Mouse (Mus musculus) lung, postnatal 25 days (tissue): ENCODE results near the gene Qsox2.
A peak's percentile ranks its signal among the peaks of the same experiment; 100 is the strongest.

ENCODE experiments used
- DNase-seq: peaks from one replicate; pipeline ENCODE4 v3.0.0; 2022; ENCODE audit warnings: low spot score

Qsox2 gene

GRCm38 (mm10) chr2:26237290-26237782 lies at the start of gene Qsox2:
Gene Qsox2 (minus strand): TSS chr2:26237525.
- peak; percentile 92 for DNase-seq

- no peak for DNase-seq
These were observed 49.1 kb upstream of the Qsox2 start for GRCm38 (mm10) chr2:26286391-26286790.

- no peak for DNase-seq
These were observed 48.5 kb upstream of the Qsox2 start for GRCm38 (mm10) chr2:26285804-26286203.

- DNase-seq: no peak
These were observed 43.3 kb upstream of the Qsox2 start for GRCm38 (mm10) chr2:26280594-26280993.

DNA sequence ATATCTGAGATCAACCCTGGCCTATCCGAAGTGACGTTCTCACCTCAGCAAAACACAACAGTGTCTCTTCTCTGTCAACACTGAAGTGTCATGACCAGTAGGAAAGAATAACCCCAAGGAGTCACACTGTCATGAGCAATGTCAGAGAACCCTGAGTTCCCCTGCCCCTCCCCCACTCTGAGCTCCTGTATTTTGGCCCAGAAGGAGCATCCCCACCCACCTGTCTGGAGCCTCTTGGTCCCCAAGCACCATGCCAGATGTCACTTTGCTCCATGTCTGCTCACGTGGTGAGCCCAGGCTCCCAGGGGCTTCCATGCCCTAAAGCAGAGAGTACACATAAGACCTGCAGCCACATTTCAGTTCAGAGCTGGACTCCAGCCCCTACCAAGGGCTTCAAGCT lies 42.4 kb upstream of the Qsox2 start:
- DNase-seq: no peak

DNA sequence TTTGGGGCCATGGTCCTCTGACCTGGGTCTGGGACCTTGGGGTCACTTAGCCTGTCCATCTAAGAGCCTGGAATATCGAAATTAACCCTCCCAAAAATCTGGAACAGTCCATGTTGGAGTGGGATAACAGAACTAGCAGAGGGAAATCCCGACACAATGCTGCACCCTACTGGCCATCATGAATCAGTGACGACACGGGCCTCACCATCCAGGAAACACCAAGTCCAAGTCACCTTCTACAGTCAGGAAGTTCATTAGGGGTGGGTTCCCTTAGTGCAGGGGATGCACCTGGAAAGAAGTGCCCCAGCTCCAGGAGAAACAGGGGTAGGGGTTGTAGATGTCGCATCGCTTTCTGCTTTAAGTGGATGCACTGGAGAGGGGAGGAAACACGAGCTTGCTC lies 36.3 kb upstream of the Qsox2 start:
- DNase-seq: peak; percentile 52

DNA sequence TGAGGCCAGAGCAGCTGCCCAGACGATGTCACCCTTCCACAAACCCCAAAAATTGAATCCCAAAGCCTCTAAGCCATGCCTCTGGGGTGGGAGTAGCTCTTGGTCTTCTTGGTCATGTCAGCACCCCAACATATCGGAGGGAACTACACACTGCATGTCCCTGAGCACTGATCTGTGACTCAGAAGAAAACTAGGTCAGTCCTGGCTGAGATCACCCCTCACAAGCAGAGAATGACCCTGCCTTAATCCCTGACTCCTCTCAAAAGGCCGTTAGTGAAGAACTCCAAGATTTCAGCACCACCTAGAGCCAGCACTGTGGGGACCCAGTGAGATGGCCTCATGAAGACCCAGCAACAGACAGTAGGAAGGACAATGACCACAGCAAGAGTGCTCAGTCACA lies 30.9 kb upstream of the Qsox2 start:
- DNase-seq: no peak

GRCm38 (mm10) chr2:26266066-26266742 lies 28.9 kb upstream of the Qsox2 start:
- no peak for DNase-seq

DNA sequence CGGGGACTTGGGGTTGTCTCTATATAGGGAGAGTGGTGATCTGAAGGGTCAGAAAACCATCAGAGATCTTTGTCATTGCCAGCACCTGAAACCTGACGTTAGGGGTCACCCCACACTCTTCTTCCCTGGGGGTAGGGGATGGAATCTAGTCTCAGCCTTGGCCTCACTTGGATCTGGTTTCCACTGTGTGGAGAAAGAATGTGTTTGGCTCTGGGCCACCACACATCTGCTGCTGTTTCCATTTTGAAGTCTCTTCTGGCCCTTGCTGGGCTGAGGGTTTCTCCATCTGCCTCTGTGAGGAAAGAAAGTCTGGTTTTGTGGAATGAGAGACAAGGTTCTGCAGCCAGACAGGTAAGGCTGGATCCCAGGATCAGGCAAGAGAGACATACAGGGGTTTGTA lies 27.8 kb upstream of the Qsox2 start:
- no peak for DNase-seq

- no peak for DNase-seq
These were observed 27.3 kb upstream of the Qsox2 start for GRCm38 (mm10) chr2:26264646-26265045.

GRCm38 (mm10) chr2:26257315-26258096 lies 20.2 kb upstream of the Qsox2 start:
- no peak for DNase-seq

DNA sequence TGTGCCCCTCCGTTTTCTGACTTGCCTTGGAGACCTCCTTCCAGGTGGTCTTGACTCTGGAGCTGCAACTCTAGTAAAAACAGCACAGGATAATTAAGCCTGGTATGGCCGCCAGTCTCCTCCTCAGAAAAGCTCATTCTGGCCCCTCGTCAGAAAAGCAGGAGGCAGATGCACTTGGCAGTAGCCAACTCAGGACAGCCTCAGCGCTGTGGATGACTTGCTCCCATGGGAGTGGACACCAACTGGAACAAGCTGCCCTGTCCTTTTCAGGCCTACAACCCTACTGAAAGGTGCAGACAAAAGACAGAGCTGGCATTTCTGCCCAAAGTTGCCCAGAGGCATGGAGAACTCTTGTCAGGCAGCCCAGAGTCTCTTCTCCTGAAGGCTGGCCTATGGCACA lies 17.5 kb upstream of the Qsox2 start:
- no peak for DNase-seq

- DNase-seq: no peak
These were observed 15.3 kb upstream of the Qsox2 start for GRCm38 (mm10) chr2:26252514-26253206.

DNA sequence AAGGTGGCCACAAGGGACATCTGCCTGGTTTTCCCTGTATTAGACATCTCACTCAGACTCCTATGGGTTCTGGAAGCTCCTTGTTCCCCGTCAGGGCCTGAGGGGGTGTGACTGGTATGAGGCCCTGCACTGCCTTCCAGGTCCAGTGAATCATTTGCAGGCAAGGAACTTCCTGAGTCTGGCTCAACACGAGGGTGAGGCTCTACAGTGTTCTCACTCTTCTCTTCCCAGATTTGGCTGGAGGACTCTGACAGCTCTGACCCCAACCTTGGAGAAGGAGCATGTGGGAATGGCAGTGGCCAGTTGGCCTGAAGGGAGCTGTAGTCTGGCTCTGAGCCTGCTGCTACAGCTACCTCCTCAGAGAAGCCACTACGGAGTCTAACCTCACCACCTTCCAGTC lies 10.2 kb upstream of the Qsox2 start:
- DNase-seq: no peak

GRCm38 (mm10) chr2:26240841-26241240 lies 3.5 kb upstream of the Qsox2 start:
- DNase-seq: no peak

- peak; percentile 12 for DNase-seq
These were observed 3.0 kb upstream of the Qsox2 start for GRCm38 (mm10) chr2:26240330-26240729.

DNA sequence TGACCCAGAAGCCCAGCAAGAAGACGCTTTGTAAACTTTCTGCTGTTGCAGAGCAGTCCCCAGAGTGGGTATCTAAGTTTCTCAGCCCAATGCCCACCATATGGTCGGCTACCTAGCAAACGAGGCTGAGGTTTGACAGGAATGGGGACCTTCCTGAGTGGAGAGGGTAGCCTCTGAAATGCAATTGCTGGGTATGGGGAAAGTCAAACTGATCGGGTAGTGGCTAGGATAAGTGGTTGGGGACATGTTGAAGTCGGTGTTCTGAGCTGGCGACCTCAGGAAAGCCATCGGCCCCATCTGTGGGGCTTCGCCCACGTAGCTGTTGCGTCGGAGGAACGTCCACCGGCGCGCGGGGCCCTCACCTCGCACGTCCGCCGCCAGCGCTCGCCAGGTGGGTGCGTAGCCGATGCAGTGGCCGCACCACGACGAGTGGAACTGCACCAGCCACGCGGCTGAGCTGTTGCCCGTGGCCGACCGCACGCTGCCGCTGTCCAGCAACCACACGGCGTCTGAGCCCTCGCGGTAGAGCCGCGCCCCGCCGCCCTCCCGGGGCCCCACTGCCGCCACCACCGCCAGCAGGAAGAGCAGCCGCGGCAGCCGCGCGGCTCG lies 540 bp downstream of the Qsox2 start:
- no peak for DNase-seq

DNA sequence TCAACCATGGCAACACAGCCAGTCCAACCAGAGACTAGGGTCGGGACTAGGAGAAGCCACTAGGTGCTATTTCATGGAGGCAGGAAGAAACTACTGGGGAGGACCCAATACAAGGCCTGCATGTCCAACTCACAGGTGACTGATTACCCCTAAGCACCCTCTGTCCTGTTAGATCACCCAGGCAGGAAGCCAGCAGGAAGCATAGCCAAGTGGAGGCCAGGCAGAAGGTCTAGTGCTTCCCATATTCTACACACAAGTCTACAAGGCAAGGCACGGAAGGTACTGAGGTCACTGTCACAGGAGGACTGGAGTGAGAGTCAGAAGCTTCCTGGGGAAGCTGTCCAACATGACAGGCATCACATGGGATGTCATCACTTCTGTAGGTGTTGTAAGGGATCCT lies 2.6 kb downstream of the Qsox2 start:
- DNase-seq: no peak

DNA sequence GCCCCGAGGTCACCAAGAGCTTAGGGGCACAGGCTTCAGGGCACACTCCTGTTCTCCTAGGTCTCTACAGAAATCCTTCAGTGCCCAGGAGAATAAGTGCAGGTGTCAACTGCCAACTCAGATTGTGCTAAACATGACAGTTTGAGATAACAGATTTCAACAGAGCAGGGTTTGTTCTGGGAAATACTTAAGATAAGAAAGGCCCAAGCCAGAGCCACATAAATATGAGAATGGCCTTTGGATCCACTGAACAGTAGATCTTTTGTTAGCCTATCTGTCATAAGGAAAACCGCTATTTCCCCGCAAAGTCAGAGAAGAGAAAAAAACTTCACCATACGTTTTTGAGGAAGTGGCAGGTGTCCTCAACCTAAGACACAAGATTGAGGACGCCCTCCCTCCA lies 3.1 kb downstream of the Qsox2 start:
- no peak for DNase-seq

DNA sequence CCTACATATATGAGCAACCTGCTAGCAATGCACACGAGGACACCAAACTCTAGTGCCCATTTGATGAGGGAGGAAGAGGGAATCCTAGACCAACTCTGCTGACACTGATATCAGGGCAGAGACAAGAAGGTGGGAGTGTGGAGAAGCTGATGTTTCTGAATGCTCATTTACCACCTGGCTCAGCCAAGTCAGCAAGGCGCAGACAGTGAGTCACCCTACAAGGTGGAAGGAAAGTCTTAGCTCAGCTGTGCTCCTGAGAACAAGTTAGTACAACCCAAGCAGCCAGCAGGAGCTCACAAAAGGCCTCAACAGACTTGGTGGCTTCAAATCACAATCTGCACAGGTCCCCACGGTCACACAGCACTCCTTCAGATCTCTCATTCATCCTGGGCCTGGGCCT lies 6.0 kb downstream of the Qsox2 start:
- DNase-seq: no peak

DNA sequence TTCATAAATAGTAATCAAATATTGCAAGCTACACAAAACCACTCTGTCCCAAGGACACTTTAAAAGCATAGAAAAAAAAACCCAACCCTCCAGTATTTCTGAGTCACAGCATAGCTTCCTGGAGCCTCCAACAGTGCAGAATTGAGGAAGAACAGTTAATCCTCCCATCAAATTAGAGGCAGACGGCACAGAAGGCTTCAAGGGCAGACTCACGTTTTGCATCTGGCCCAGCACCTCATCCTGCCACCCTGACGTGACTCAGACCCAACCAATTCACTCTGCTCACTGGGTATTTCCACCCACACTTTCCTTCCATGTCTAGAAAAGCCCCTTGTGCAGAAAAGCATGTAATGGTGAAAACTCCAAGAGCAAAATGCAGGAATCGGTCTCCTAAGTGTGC lies 7.1 kb downstream of the Qsox2 start:
- DNase-seq: no peak

DNA sequence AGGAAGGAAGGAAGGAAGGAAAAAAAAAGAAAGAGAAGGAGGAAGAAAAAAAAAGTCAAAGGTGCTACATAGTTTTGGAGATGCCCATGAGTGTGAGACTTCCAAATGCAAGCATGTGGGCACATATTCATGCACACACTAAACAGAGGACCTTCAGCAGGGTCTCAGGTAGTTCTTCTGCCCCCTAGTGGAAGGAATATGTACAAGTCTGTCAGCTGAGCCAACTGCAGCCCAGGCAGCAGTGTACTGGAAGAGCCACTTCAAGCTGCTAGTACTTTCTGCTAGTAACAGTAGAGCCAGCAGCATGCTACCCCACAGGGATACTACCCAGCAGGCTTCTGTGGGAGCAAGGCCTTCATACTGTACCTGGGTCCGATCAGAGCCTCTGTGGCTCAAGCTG lies 9.5 kb downstream of the Qsox2 start:
- peak; percentile 58 for DNase-seq

DNA sequence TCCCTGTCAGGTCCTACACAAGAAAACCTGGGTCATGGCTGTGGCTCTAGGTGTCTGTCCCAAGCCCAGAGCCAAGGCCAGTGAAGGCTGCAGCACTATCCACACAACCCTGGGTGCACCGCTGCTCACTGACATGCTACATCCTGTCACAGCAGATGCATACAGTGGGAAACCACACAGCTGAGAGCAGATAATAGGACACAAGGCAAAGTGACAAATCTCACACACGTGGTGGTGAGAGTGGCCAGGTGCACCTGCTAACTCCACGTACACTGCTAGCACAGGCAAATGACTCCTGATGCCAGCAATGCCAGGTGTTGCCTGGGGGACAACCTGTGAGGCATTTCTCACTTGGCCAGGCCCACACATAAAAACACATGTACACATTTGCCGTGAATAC lies 12.1 kb downstream of the Qsox2 start:
- no peak for DNase-seq
